Mouse (Mus musculus): ENCODE measurements at regions not wholly inside any gene's neighbourhood (a gene's known extent, or its start where the extent isn't known, plus 50 kb on each side); places are given as distances from the start of the nearest gene placed in this dataset.
"Not testable (repeated sequence)": the region's sequence is repeated elsewhere in the genome, so short reads cannot be mapped to it uniquely, and the experiment has no call there.

GRCm38 (mm10) chrX:95366995-95367394 is 77.7 kb downstream of the Amer1 start:
- no peak for DNase-seq

- not testable (repeated sequence) for DNase-seq
Observed at GRCm38 (mm10) chrX:95365326-95365725, 79.3 kb downstream of the Amer1 start.

- peak; percentile 29 for DNase-seq
Observed at GRCm38 (mm10) chrX:95359053-95359452, 85.6 kb downstream of the Amer1 start.

Measured in cerebellum, adult 9-10 months (tissue).